In genomic region chr7:4556256-4557166, GRCm38 (mm10) we compare ENCODE assay signal across 7 mouse cellular contexts. TPM values are rescaled to one million over a fixed set of nuclear protein-coding genes. Genes with fewer than 3 reads are reported as not detected.
A peak's percentile ranks its signal among the peaks of the same experiment; 100 is the strongest.
DNase-seq lines count a peak whose midpoint lies in the region; ATAC-seq and TF ChIP-seq lines count a peak whose summit lies in the region.

No protein-coding gene starts in this region.

- H3K4me2 ChIP-seq in intestine, postnatal 0 days (replicated peaks; ENCODE audit: low read depth), result no peak overlapping the region
- peak overlapping the region; percentile 16; the same call in 1 of the 2 replicates for H3K4me2 ChIP-seq in midbrain, embryonic 12.5 days (replicated peaks)

- intact Hi-C loops in left cerebral cortex, postnatal 36 days (cut with DNase I), result loop anchor here (5.0 to 10.0 kb wide), 2 partner anchors 68 to 236 kb away; partner anchors contain the start of gene Rpl28

- peak; percentile 87 for ATAC-seq in intestine, postnatal 0 days
- peak; percentile 88 for ATAC-seq in midbrain, embryonic 12.5 days (ENCODE audit: low FRiP score, low read depth)

- no peaks in the 10 kb centered on the region for H3K27me3 ChIP-seq in intestine, postnatal 0 days (replicated peaks; ENCODE audit: control insufficient read depth, insufficient read depth, low read length)
- H3K27me3 ChIP-seq in midbrain, embryonic 12.5 days, result peaks cover 15% of the 10 kb centered on the region
- H3K27me3 ChIP-seq in small intestine, adult 2 months (ENCODE audit: control insufficient read depth, insufficient read depth, low read length), result no peaks in the 10 kb centered on the region

- no peak overlapping the region for H3K9ac ChIP-seq in intestine, postnatal 0 days (ENCODE audit: low read depth, low read length)
- no peak overlapping the region for H3K9ac ChIP-seq in midbrain, embryonic 12.5 days (replicated peaks)

- no peaks in the 10 kb centered on the region for H3K4me1 ChIP-seq in intestine, postnatal 0 days (replicated peaks; ENCODE audit: control insufficient read depth, insufficient read depth, low read length)
- H3K4me1 ChIP-seq in midbrain, embryonic 12.5 days, result no peaks in the 10 kb centered on the region
- H3K4me1 ChIP-seq in small intestine, adult 2 months (ENCODE audit: control insufficient read depth, insufficient read depth, insufficient read length, low read length), result no peaks in the 10 kb centered on the region

- peak; percentile 35 for DNase-seq in adrenal gland, adult 8-10 months
- DNase-seq in embryo, embryonic 11.5 days (ENCODE audit: low read depth, low spot score), result peak; percentile 79
- peak; percentile 33 to 57 for DNase-seq in gastrocnemius, postnatal 4 days (ENCODE audit: low spot score in 2 of 2)
- peak; percentile 73 to 79 for DNase-seq in left cerebral cortex, postnatal 36 days (ENCODE audit: low spot score in 2 of 2)

- no peak overlapping the region for H3K27ac ChIP-seq in intestine, postnatal 0 days (ENCODE audit: low read depth, low read length)
- H3K27ac ChIP-seq in midbrain, embryonic 12.5 days (replicated peaks), result no peak overlapping the region
- no peak overlapping the region for H3K27ac ChIP-seq in small intestine, adult 2 months (ENCODE audit: insufficient read depth, low read depth, low read length)

- H3K4me3 ChIP-seq in intestine, postnatal 0 days (ENCODE audit: low read depth, low read length), result no peak overlapping the region
- no peak overlapping the region for H3K4me3 ChIP-seq in midbrain, embryonic 12.5 days
- H3K4me3 ChIP-seq in small intestine, adult 2 months (ENCODE audit: low read depth, low read length), result no peak overlapping the region

- TF ChIP-seq CTCF in intestine, postnatal 0 days (IDR thresholded peaks at IDR 0.05; ENCODE audit: low read depth), result peak; percentile 95
- TF ChIP-seq CTCF in small intestine, adult 2 months (IDR thresholded peaks at IDR 0.05; ENCODE audit: extremely low read depth, insufficient read length, insufficient replicate concordance, low read depth, low read length), result peak; percentile 86; the same call in 1 of the 2 replicates

- TF ChIP-seq POLR2A in small intestine, adult 2 months (IDR thresholded peaks at IDR 0.05; ENCODE audit: low read depth, low read length), result no peak

- H3K9me3 ChIP-seq in intestine, postnatal 0 days (ENCODE audit: control insufficient read depth), result no peaks in the 10 kb centered on the region
- H3K9me3 ChIP-seq in midbrain, embryonic 12.5 days, result no peaks in the 10 kb centered on the region

- 19% methylated on average over 15 of the region's 15 CpGs for WGBS in intestine, postnatal 0 days
- WGBS in midbrain, embryonic 12.5 days, result 24% methylated on average over 15 of the region's 15 CpGs
- WGBS in small intestine, adult 2 months, result 18% methylated on average over 15 of the region's 15 CpGs

- H3K36me3 ChIP-seq in intestine, postnatal 0 days (ENCODE audit: control insufficient read depth, insufficient read depth), result peaks cover 12% of the 10 kb centered on the region; the same call in 1 of the 2 replicates
- no peaks in the 10 kb centered on the region for H3K36me3 ChIP-seq in midbrain, embryonic 12.5 days
- H3K36me3 ChIP-seq in small intestine, adult 2 months (ENCODE audit: control insufficient read depth, insufficient read depth, low read length), result peaks cover 34% of the 10 kb centered on the region

RNA-seq across cellular contexts. Expression of gene Syt5, which starts 9.2 kb away (rescaled TPM):
- total RNA-seq in adrenal gland, adult 8-10 months (2022), result 10 to 100 TPM in 1 of 4 experiments, 1 to 10 TPM in 3; 5.7 to 10.0 (median 8.6) TPM
- total RNA-seq in gastrocnemius, postnatal 4 days (2021), result under 1 TPM in 1 of 2 experiments, not detected in 1; 0.25 TPM
- 5.3 and 5.7 TPM in 2 replicates for polyA plus RNA-seq in intestine, postnatal 0 days (2015; fragmentation: Nextera tagmentation; extraction: Ambion mirVana)
- 100 to 1,000 TPM; 263 to 298 TPM for total RNA-seq in left cerebral cortex, postnatal 36 days (2021)
- 30.9 and 33.8 TPM in 2 replicates for polyA plus RNA-seq in midbrain, embryonic 12.5 days (2016; fragmentation: Nextera tagmentation; extraction: Ambion mirVana)
- polyA plus RNA-seq in small intestine, adult 2 months (2012; rRNA removed), result 4.6 and 9.4 TPM in 2 replicates

RNA-seq across cellular contexts. Expression of gene Dnaaf3, which starts 24.3 kb away (rescaled TPM):
- total RNA-seq in adrenal gland, adult 8-10 months (2022), result 1 to 10 TPM in 2 of 4 experiments, under 1 TPM in 2; 0.64 to 1.2 (median 1.0) TPM
- total RNA-seq in gastrocnemius, postnatal 4 days (2021), result under 1 TPM; 0.26 to 0.44 TPM
- polyA plus RNA-seq in intestine, postnatal 0 days (2015; fragmentation: Nextera tagmentation; extraction: Ambion mirVana), result 0.33 and 0.54 TPM in 2 replicates
- under 1 TPM; 0.27 to 0.34 TPM for total RNA-seq in left cerebral cortex, postnatal 36 days (2021)
- 1.9 and 2.1 TPM in 2 replicates for polyA plus RNA-seq in midbrain, embryonic 12.5 days (2016; fragmentation: Nextera tagmentation; extraction: Ambion mirVana)
- polyA plus RNA-seq in small intestine, adult 2 months (2012; rRNA removed), result 1.1 and 1.9 TPM in 2 replicates

RNA-seq across cellular contexts. Expression of gene Tnni3, which starts 32.5 kb away (rescaled TPM):
- 1 to 10 TPM; 1.3 to 3.1 (median 2.5) TPM for total RNA-seq in adrenal gland, adult 8-10 months (2022)
- total RNA-seq in gastrocnemius, postnatal 4 days (2021), result 1 to 10 TPM; 1.7 to 3.0 TPM
- polyA plus RNA-seq in intestine, postnatal 0 days (2015; fragmentation: Nextera tagmentation; extraction: Ambion mirVana), result 1.1 TPM in 2 replicates
- total RNA-seq in left cerebral cortex, postnatal 36 days (2021), result under 1 TPM in 1 of 2 experiments, not detected in 1; 0.52 TPM
- 1.9 and 3.3 TPM in 2 replicates for polyA plus RNA-seq in midbrain, embryonic 12.5 days (2016; fragmentation: Nextera tagmentation; extraction: Ambion mirVana)
- 0.43 and 1.4 TPM in 2 replicates for polyA plus RNA-seq in small intestine, adult 2 months (2012; rRNA removed)

RNA-seq across cellular contexts. Expression of gene Tnnt1, which starts 40.3 kb away (rescaled TPM):
- total RNA-seq in adrenal gland, adult 8-10 months (2022), result 1 to 10 TPM in 2 of 4 experiments, under 1 TPM in 2; 0.46 to 1.5 (median 1.1) TPM
- 100 to 1,000 TPM; 466 to 479 TPM for total RNA-seq in gastrocnemius, postnatal 4 days (2021)
- 20.1 and 24.3 TPM in 2 replicates for polyA plus RNA-seq in intestine, postnatal 0 days (2015; fragmentation: Nextera tagmentation; extraction: Ambion mirVana)
- 1 to 10 TPM; 5.9 to 9.4 TPM for total RNA-seq in left cerebral cortex, postnatal 36 days (2021)
- polyA plus RNA-seq in midbrain, embryonic 12.5 days (2016; fragmentation: Nextera tagmentation; extraction: Ambion mirVana), result 10.9 and 11.1 TPM in 2 replicates
- 0.22 and 0.58 TPM in 2 replicates for polyA plus RNA-seq in small intestine, adult 2 months (2012; rRNA removed)

RNA-seq across cellular contexts. Expression of gene Ptprh, which starts 47.3 kb away (rescaled TPM):
- total RNA-seq in adrenal gland, adult 8-10 months (2022), result not detected
- total RNA-seq in gastrocnemius, postnatal 4 days (2021), result not detected
- polyA plus RNA-seq in intestine, postnatal 0 days (2015; fragmentation: Nextera tagmentation; extraction: Ambion mirVana), result 16.7 and 17.1 TPM in 2 replicates
- under 1 TPM; 0.84 to 0.95 TPM for total RNA-seq in left cerebral cortex, postnatal 36 days (2021)
- 0.10 and 0.14 TPM in 2 replicates for polyA plus RNA-seq in midbrain, embryonic 12.5 days (2016; fragmentation: Nextera tagmentation; extraction: Ambion mirVana)
- polyA plus RNA-seq in small intestine, adult 2 months (2012; rRNA removed), result 52.0 and 151 TPM in 2 replicates

Comparison
In these comparisons a context has a peak if more than half of its experiments do, and no peak if none do; other contexts are left out.
1. RNA of gene Syt5, which starts 9.2 kb away (total RNA-seq): 263 to 298 TPM in left cerebral cortex, postnatal 36 days; 5.7 to 10.0 TPM in adrenal gland, adult 8-10 months and 0.25 TPM in gastrocnemius, postnatal 4 days; every median in the first group is over 10 times any median in the second.
2. Peak in every context shown above with its lines, with median percentiles within 50 percentile points of each other: DNase-seq.